Mouse (Mus musculus) kidney, postnatal 14 days (tissue): Measurements from ENCODE around the gene Hoxa9.

ENCODE experiments used
- DNase-seq: peaks from one replicate; pipeline ENCODE4 v3.0.0; 2022; ENCODE audit warnings: mixed read lengths

Gene Hoxa9

DNA sequence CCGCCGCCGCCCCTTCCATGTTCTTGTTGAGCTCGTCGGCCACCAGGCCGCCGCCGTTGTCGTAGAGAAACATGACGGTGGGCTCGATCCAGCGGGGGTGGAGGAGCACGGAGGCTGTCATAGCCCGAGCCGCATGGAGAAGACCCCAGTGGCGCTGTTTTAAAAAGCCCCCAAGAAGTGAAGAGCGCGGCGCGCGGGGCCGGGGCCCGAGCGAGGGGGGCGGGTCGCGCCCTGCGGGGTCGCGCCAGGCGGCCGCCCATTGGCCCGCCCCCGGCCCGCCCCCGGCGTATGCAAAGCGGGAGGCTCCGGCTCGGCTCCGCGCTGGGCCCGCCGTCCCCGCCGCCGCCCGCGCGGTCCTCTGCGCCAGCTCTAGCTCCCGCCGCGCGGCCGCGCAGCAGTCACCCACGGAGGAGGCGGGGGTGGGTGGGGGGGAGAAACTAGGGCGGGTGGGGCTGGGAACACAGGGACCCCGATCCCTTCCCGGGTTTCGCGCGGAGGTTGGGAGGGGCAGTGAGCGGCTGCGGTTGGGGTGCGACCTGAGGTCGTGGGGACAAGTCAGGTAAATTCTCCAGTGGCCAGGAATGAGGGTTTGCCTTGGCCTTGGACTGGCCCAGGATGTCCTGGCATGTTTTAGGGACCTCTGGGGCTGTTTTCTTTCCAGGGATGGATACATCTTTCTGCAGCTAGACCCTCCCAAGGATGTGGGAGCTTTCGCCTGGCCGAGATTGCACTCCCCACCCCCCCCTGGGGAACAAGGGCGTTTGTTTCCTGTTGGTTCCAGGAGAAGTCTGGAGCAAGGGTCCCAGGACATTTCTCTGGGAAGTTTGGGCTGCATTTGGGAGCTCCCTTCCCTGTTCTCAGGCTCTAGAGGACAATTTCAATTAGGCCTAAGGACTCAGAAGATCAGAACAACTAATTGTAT, 30.0 kb upstream of the Hoxa9 start, which contains the start of gene Hoxa13:
TSS of gene Hoxa13 (minus strand) at position 227 of the 922 bp plus-strand sequence.
- peak; percentile 34 for DNase-seq

GRCm38 (mm10) chr6:52259811-52260261, 28.9 kb upstream of the Hoxa9 start:
- DNase-seq: no peak

DNA sequence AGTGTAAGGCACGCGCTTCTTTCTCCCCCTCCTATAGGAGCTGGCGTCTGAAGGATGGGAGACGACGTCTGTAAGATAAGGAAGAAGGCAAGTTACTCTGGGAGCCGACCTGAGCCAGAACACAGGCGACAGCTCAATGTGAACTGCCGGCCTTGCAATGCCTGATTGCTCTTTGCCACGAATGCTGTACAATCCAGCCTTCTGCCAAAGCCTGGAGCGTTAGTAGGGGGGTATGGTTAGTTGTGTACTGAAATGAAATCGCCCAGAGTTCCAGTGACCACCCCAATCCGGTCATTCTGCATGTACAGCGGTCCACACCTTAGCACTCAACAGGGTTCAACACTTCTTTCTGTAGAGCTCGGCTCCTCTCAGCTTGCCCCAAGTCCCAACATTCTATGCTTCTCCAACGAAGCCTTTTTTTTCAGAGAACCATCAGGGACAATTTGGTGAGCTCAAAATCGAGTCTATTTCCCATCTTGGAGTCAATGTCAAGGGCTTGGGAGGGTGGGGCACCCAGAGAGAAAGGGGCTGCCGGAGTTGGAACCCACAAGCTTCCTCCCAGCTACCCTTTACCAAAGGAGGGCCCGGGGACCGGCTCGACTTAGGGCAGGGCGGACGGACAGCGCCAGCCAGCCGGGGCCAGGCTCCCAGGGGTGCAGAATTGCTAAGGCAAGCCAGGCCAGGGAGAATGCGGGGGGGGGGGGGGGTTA, 28.3 kb upstream of the Hoxa9 start:
- DNase-seq: no peak

- DNase-seq: peak; percentile 86
These were observed 26.1 kb upstream of the Hoxa9 start for GRCm38 (mm10) chr6:52256956-52257355.

DNA sequence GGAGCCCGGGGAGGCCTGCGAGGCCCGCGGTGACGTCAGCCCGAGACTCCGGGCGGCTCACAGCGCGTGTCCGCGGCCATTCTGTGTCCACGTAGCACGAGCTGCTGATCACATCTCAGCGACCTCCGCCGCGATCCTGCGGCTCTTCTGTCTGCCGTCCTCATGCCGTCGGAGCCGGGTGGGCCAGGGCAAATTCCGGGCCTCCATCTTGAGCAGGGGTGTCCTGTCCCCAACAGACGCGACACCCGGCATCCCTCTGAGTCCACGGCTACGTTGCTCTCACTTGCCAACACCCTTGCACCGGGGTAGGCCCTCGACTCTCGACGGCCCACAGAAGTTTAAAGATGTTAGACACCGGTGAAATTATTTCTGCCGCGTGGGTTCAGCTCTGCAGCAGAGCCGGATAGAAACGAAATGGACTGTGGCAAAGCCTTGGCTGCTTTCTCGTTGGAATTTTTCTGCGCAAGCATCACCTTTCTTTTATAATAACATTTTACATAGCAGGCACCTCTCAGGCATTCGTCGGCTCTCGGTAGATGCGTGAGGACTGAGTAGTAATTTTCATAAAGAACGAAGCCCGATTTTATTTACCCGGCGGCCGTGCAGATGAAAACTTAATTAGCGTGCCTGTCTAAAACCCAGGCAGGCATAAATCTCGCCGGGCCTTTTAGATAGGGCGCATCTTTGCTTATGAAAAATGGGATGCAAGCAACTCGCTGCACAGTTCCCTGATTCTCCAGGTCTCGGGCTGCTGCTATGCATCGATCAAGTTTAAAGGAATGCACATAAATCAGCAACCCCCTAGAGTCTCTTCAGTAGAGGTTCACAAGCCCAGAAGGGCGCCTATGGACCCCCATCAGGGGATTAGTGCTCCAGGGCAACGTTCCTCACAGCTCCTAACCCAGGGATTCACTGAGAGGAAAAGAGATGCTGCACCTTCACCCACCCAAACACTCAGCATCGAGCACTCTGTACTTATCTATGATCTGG, 22.9 kb upstream of the Hoxa9 start:
- peak; percentile 27 for DNase-seq

- DNase-seq: no peak
These were observed 22.0 kb upstream of the Hoxa9 start for GRCm38 (mm10) chr6:52252775-52253376.

DNA sequence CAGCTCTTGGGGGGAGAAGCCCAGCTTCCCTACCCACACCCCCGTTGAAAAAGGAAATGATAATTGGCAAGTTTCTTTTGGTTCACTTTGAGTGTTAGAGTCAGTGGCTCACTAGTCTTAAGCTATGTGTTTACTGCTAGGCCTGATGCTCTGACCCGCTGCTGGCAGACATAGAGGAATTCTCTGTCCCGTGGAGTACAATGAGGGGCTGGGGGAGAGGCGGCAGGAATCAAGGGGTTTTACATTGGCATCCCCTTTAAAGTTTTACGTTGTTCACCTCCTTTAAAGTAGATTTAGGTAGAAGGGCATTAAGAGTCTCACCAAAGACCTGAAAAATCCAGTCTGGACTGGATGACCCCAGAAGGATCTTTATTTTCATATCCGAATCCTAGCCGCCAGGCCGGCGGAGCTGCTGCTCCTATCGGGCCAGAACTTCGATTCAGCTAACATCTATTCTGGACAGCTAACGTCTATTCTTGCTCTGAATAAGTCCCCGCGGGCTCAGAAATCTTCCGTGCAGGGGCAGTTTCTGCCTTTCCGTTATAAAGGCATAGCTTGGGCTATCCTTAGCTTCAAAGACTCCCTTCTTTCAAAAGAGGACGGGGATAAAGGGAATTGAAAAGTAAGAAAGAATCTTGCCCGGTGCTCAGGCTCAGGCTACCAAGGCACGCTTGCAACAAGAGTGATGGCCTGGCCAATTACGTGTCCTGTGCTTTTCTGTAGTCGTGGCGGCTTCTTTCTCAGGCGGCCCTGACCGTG, 21.3 kb upstream of the Hoxa9 start:
- no peak for DNase-seq

DNA sequence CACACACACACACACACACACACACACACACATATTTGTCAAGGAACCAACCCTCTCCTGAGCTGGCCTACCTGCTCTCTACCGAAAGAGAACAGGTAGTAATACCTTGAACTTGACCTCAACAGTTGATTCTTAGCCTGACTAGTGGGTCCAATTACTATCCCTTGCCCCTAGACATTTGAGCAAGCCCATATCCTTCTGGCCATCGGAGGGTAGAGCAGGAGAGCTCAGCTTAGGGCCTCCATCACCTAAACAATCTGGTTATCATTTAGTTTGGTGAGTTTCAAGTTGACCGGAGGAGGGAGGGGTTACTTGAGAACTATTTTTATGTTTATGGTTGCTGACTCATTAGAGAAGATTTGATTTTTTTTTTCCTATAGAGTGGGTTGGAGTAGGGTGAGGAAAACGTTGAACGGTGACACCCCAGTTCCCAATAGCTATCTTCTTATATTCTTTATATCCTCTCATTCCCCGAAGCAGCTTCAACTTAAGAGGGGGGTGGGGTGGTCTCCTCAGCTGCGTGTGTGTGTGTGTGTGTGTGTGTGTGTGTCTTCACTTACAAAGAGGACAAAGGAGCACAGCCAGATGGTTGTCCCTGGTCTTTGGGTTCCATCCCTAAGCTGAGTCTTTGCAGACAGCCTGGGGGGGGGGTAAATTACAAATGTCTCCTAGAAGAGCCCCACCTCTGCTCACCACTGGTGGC, 20.4 kb upstream of the Hoxa9 start:
- DNase-seq: no peak

DNA sequence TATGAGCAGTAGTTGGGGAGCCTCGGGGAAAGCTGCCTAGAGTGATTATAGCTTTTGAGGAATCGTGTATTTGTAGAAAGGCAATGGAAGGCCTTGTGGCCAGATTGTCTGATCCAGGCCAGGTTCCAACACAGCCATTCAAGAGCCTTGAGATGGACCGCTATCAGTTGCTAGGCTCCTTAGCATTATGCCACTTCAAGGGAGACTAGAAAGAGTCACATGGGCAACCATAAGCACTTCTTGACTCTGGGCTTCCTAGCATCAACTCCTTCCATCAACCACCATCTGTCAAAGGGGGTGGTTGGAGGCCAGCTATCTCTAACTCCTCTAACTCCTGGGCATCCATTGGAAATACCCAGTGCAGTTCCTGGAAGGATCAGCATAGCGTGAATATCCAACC, 18.9 kb upstream of the Hoxa9 start:
- no peak for DNase-seq

GRCm38 (mm10) chr6:52249415-52249738, 18.5 kb upstream of the Hoxa9 start:
- DNase-seq: no peak

GRCm38 (mm10) chr6:52248638-52249414, 17.9 kb upstream of the Hoxa9 start:
- peak; percentile 25 for DNase-seq

DNA sequence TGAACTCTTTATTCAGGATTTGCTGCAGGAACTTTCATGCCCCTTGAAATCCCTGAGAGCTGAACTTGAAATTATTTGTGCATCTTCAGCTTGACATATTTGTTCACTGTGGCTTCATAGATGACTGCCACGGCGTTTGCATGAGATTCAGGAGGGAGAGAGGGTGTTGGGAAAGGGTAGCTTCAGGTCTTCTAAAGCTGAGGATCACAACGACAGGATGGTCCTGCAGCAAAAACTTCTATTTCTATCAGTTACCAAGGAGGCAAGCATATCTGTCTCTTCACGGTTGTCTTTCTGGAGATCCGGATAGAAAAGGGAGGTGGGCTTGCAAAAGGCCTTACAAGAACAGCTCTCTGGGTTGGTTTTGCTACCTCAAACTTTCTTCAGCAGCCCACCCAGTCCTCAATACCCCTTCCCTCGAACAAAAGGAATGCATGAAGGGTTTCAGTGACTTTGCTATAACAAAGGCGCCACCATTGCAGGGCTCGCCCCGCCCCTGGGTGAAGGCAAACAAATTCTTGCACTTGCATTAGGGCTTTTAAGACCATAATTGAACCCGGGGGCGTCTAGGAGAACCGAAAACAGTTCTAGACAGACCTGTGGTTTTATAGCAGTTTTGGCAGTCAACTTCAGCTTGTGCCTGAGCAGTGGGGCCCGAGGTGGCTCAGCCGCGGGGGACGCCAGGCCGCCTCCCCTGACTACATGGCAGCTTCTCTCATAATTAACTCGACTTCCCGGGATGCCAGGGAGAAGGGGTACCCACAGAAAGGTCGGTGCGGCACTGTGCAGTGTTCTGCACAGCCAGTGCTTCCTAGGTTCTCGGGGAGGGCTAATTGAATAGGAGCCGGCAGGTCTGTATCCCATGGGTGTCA, 17.1 kb upstream of the Hoxa9 start:
- peak; percentile 25 for DNase-seq

DNA sequence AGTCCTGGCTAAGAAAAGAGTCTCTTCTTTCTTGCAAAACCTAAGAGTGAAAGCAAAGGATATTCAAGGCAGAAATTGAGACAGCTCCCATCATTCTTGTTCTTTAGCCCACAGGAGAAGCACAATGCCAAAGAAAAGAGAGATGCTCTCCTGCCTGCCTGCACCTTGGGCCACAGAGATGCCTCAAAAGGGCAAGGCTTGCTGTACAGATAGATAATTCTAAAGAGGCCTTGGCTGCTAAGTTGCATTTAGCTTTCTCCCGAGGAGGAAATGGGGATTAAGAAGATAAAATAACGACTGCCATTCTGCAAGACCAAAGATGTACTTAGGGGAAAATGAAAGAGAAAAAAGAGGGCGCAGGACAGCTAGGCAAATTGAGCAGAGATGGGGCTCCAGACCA, 16.0 kb upstream of the Hoxa9 start:
- no peak for DNase-seq

DNA sequence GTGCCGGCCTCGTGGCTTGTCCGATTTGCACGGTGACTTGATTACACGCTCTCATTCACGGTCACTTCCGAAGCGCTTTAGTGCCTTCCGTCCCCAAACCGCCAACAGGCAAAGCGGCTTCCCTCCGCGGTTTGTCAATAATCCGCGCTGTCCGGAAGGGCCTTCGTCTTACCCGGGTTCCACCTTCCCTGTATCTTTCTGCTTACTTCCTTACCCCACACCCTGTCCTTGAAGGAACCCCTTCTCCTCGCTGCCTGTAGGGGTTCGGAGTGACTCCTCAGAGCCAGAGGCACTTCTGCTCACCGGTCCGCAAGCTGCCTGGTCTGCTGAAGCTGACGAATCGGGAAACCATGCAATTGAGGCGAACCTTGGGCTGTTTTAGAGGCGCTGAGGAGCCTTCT, 15.5 kb upstream of the Hoxa9 start:
- DNase-seq: peak; percentile 47

GRCm38 (mm10) chr6:52245757-52246142, 14.9 kb upstream of the Hoxa9 start, which contains the start of gene Hoxa11:
Gene Hoxa11, minus strand, starts transcription at chr6:52245810.
- peak; percentile 75 for DNase-seq

DNA sequence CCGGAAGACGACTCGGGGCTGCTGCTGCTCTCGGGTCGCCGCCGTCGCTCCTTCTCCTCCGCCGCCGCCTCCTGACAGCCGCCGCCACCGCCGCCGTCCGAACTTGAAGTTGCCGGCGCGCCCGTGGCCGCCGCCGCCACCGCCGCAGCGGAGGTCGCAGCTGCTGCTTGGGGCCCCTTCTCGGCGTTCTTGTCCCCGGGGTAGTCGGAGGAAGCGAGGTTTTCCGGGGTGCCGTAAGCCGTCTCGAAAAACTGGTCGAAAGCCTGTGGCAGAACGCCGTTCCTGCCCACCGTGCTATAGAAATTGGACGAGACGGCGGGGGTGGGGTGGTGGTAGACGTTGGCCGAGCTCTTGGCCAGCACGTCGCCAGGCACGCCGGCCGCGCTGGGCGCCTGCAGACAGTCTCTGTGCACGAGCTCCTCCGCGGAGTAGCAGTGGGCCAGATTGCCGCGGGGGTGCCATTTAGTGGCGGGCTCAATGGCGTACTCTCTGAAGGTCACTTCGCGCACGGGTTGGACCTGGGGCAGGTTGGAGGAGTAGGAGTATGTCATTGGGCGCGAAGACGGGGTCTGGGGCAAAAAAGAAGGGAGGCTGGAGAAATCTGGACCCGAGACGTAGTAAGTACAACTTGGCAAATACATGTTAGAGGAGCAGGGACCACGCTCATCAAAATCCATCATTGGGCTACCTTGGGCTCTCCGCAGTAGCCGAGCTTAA, 14.3 kb upstream of the Hoxa9 start:
- peak; percentile 64 for DNase-seq

- no peak for DNase-seq
These were observed 13.7 kb upstream of the Hoxa9 start for GRCm38 (mm10) chr6:52244471-52245039.

- DNase-seq: peak; percentile 51
These were observed 12.8 kb upstream of the Hoxa9 start for GRCm38 (mm10) chr6:52243681-52244121.
